Mouse (Mus musculus) megakaryocyte, embryonic 14.5 days (primary cell): ENCODE data around the gene Tspan4.

Source experiments
- FLI1 ChIP-seq: IDR thresholded peaks from 2 replicates; pipeline ENCODE4 v1.6.1; 2012; ENCODE audit warnings: low read length, inconsistent platforms, mixed read lengths
- GATA1 ChIP-seq: IDR thresholded peaks from 3 replicates; pipeline ENCODE4 v1.6.1; 2012; ENCODE audit warnings: mixed read lengths, low read length, inconsistent platforms, borderline replicate concordance

GRCm38 (mm10) chr7:141542588-141542987 is 67.5 kb downstream of the Tspan4 start:
- TF ChIP-seq GATA1 (no peak), FLI1 (no peak)
